Mouse (Mus musculus): ENCODE measurements around the gene Tcaim. TPM values are rescaled to one million over a fixed set of nuclear protein-coding genes. Genes with fewer than 3 reads are reported as not detected.

Tcaim gene
- polyA plus RNA-seq, 1 experiment from 2014 or later: 9.3 TPM

DNA sequence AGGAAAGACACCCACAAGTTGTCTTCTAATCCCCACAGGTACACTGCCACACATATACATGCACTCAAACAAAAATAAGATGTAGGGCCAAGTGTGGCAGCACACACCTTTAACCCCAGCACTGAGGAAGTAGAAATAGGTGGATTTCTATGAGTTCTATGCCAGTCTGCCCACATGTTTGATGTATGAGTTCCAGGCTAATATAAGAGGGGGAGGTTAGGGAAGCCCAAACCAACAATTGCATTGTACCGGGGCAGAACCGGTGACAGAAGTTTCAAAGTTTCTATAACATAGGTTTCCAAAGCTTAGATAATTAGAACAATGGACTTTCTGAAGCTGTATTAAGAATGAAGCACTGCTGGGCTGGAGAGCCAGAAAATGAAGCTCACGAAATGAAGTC is 59.5 kb downstream of the Tcaim start:
- 63% methylated on average over 3 of the region's 3 CpGs for WGBS
- ATAC-seq: no peak

DNA sequence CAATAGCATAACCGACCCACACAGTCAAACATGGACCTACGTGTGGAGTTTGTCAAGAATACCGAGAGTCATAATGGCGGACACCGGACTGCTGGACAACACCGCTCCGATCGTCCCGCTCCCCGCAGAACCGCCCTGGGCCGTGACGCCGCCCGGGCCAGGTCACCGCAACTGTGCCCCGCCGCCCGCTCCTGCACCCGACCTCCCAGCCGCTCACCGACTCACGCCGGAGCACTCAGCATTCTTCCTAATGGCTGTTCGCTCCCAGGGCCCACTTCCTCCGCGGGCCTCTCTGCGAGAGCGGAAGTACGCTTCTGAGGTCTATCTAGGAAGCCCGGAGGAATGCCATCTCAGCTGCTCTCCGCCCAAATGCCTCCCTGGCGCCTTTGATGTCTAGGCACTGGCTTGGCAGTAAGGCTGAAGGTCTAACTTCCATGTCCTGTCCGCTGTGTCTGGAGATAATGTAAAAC is 60.4 kb downstream of the Tcaim start, which contains the start of gene Zfp445:
Zfp445 (minus strand) TSS at position 310 of the 470 bp plus-strand sequence.
- H3K9ac ChIP-seq (replicated peaks; ENCODE audit: low read depth, low read length): peak within 1 kb of the TSS; percentile 93
- peaks cover 16% of the 10 kb centered on the region for H3K36me3 ChIP-seq (ENCODE audit: control insufficient read depth, insufficient read depth)
- under 1% methylated on average over 34 of the region's 34 CpGs for WGBS
- no peaks in the 10 kb centered on the region for H3K27me3 ChIP-seq (replicated peaks; ENCODE audit: control insufficient read depth, insufficient read depth, low read length)
- H3K4me3 ChIP-seq (replicated peaks; ENCODE audit: low read length): peak within 1 kb of the TSS; percentile 95
- peak within 1 kb of the TSS; percentile 80 for H3K4me2 ChIP-seq (ENCODE audit: low read length)
- H3K4me1 ChIP-seq (replicated peaks; ENCODE audit: control insufficient read depth, insufficient read depth, low read length): peaks cover 18% of the 10 kb centered on the region
- ATAC-seq: peak; percentile 97
- peak within 1 kb of the TSS; percentile 67; the same call in 1 of the 2 replicates for H3K27ac ChIP-seq (ENCODE audit: low read length)
- peaks cover 7% of the 10 kb centered on the region; the same call in 1 of the 2 replicates for H3K9me3 ChIP-seq (ENCODE audit: control insufficient read depth, low read length)

More for the DNA sequence above, 59.5 kb downstream of the Tcaim start:
- peaks cover 9% of the 10 kb centered on the region; the same call in 1 of the 2 replicates for H3K9me3 ChIP-seq (ENCODE audit: control insufficient read depth, low read length)
- peak overlapping the region; percentile 80 for H3K4me2 ChIP-seq (ENCODE audit: low read length)
- H3K27me3 ChIP-seq (replicated peaks; ENCODE audit: control insufficient read depth, insufficient read depth, low read length): no peaks in the 10 kb centered on the region
- H3K36me3 ChIP-seq (ENCODE audit: control insufficient read depth, insufficient read depth): peaks cover 25% of the 10 kb centered on the region
- peaks cover 18% of the 10 kb centered on the region for H3K4me1 ChIP-seq (replicated peaks; ENCODE audit: control insufficient read depth, insufficient read depth, low read length)
- H3K9ac ChIP-seq (replicated peaks; ENCODE audit: low read depth, low read length): peak overlapping the region; percentile 23; the same call in 1 of the 2 replicates
- H3K4me3 ChIP-seq (replicated peaks; ENCODE audit: low read length): peak overlapping the region; percentile 95
- no peak overlapping the region for H3K27ac ChIP-seq (ENCODE audit: low read length)

DNA sequence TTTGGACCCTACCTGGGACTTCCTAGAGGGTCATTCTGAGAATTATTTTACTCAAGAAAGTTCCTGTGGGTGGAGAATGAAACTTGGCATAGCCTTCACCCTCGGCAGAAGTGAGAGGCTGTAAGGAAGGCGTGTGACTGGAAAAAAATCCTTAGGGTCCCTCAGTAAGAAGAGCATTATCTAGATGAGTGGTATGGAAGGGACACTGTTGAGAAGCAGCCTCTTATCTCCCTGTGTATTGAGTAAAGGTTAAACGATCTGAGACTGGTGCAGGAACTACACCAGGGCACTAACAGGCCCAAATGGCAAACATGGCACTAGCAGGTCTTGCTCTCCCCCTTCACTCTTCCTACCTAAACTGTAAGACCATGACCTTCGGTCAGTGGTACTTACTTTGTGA is 60.9 kb downstream of the Tcaim start:
- WGBS: 81% methylated on average over 4 of the region's 4 CpGs
- Histone ChIP-seq H3K4me2 (ENCODE audit: low read length) (peak overlapping the region; percentile 54), H3K27ac (ENCODE audit: low read length) (no peak overlapping the region), H3K9me3 (ENCODE audit: control insufficient read depth, low read length) (peaks cover 3% of the 10 kb centered on the region; the same call in 1 of the 2 replicates), H3K4me3 (replicated peaks; ENCODE audit: low read length) (peak overlapping the region; percentile 95), H3K27me3 (replicated peaks; ENCODE audit: control insufficient read depth, insufficient read depth, low read length) (no peaks in the 10 kb centered on the region), H3K36me3 (ENCODE audit: control insufficient read depth, insufficient read depth) (peaks cover 12% of the 10 kb centered on the region), H3K4me1 (replicated peaks; ENCODE audit: control insufficient read depth, insufficient read depth, low read length) (peaks cover 18% of the 10 kb centered on the region), H3K9ac (replicated peaks; ENCODE audit: low read depth, low read length) (peak overlapping the region; percentile 93)
- peak; percentile 26 for ATAC-seq

DNA sequence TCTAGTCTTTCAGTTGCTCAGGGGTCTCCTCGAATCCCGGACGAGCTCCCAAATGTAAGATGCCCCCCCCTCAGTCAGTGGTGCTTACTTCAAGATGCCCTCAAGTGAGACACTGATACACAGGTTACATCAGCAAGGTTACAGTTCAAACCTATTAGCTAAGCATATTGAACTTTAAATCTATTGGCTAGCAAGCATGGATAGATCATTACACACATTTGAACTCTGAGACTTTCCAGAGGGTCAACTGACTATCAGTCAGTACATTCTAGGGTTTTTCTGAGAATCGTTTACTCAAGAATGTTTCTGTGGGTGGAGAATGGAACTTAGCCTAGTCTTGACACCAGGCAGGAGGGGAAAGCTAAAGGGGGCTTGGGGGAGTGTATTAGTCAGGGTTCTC is 67.3 kb downstream of the Tcaim start:
- no peak overlapping the region for H3K4me2 ChIP-seq (ENCODE audit: low read length)
- no peaks in the 10 kb centered on the region for H3K9me3 ChIP-seq (ENCODE audit: control insufficient read depth, low read length)
- H3K9ac ChIP-seq (replicated peaks; ENCODE audit: low read depth, low read length): no peak overlapping the region
- no peaks in the 10 kb centered on the region for H3K27me3 ChIP-seq (replicated peaks; ENCODE audit: control insufficient read depth, insufficient read depth, low read length)
- no peaks in the 10 kb centered on the region for H3K36me3 ChIP-seq (ENCODE audit: control insufficient read depth, insufficient read depth)
- no peak for ATAC-seq
- H3K27ac ChIP-seq (ENCODE audit: low read length): no peak overlapping the region
- WGBS: 90% methylated on average over 4 of the region's 4 CpGs
- no peaks in the 10 kb centered on the region for H3K4me1 ChIP-seq (replicated peaks; ENCODE audit: control insufficient read depth, insufficient read depth, low read length)
- H3K4me3 ChIP-seq (replicated peaks; ENCODE audit: low read length): no peak overlapping the region

DNA sequence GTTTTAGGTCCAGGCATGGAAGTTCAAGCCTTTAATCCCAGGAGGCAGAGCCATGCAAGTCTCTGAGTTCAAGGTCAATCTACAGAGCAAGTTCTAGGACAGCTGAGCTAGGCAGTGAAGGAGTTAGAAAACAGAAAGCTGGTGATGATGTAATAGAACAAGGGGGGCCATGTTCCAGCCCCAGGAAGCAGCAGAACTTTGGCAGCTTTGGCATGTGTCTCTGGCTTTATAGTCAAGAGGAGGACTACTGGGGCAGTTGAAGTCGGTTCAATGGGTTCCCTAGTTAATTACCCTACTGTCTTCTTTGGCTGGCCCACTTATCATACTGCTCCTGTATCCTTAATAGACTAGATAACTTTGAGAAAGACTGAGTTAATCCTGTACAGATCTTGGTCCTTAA is 69.3 kb downstream of the Tcaim start:
- Histone ChIP-seq H3K9ac (replicated peaks; ENCODE audit: low read depth, low read length) (no peak overlapping the region), H3K27ac (ENCODE audit: low read length) (no peak overlapping the region), H3K9me3 (ENCODE audit: control insufficient read depth, low read length) (no peaks in the 10 kb centered on the region), H3K4me3 (replicated peaks; ENCODE audit: low read length) (no peak overlapping the region), H3K36me3 (ENCODE audit: control insufficient read depth, insufficient read depth) (no peaks in the 10 kb centered on the region), H3K4me1 (replicated peaks; ENCODE audit: control insufficient read depth, insufficient read depth, low read length) (no peaks in the 10 kb centered on the region), H3K4me2 (ENCODE audit: low read length) (no peak overlapping the region), H3K27me3 (replicated peaks; ENCODE audit: control insufficient read depth, insufficient read depth, low read length) (no peaks in the 10 kb centered on the region)
- no peak for ATAC-seq
- WGBS: 65% methylated on average over 1 of the region's 1 CpGs

DNA sequence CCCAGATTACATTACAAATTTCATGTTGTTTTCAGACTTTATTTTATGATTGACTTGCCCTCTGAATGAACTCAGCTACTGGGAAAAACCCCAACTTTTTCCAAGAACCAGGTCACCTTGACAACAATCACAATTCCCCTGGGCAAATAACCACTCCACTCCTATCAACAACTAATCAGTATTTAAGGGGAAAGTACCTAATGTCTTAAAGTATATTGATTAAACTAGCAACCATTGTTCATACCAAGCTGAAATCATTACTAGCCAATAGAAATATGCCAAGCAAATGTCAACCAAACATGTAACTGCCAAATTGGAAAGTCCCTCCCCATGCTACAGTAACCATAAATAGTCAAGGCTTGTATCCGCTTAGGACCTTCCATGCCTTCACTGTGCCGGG is 69.8 kb downstream of the Tcaim start:
- Histone ChIP-seq H3K27ac (ENCODE audit: low read length) (no peak overlapping the region), H3K4me3 (replicated peaks; ENCODE audit: low read length) (no peak overlapping the region), H3K9ac (replicated peaks; ENCODE audit: low read depth, low read length) (no peak overlapping the region), H3K36me3 (ENCODE audit: control insufficient read depth, insufficient read depth) (no peaks in the 10 kb centered on the region), H3K4me2 (ENCODE audit: low read length) (no peak overlapping the region), H3K4me1 (replicated peaks; ENCODE audit: control insufficient read depth, insufficient read depth, low read length) (no peaks in the 10 kb centered on the region), H3K9me3 (ENCODE audit: control insufficient read depth, low read length) (no peaks in the 10 kb centered on the region), H3K27me3 (replicated peaks; ENCODE audit: control insufficient read depth, insufficient read depth, low read length) (no peaks in the 10 kb centered on the region)
- WGBS: 94% methylated on average over 2 of the region's 2 CpGs
- ATAC-seq: no peak

DNA sequence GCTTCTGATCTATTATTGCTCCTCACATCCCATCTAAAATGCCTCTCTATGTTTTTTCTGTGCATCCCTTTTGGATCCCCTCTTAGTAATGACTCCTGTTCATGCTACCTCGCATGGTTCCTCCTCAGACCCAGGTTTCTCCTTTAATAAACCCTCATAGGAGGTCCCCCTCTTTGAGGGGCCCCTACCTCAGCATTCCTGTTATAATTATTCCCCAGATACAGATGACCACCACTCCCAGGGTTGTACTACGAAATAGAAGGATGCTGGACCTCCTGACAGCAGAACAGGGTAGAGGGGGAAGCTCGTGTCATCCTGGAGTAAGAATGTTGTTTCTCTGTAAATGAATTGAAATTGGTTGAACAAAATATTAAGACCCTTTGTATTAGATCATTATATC is 80.0 kb downstream of the Tcaim start, which contains the start of gene Zkscan7:
Zkscan7 (plus strand) TSS at position 301 of the 400 bp plus-strand sequence.
- H3K36me3 ChIP-seq (ENCODE audit: control insufficient read depth, insufficient read depth): no peaks in the 10 kb centered on the region
- ATAC-seq: no peak
- peaks cover 9% of the 10 kb centered on the region for H3K4me1 ChIP-seq (replicated peaks; ENCODE audit: control insufficient read depth, insufficient read depth, low read length)
- peak within 1 kb of the TSS; percentile 83 for H3K4me2 ChIP-seq (ENCODE audit: low read length)
- H3K9me3 ChIP-seq (ENCODE audit: control insufficient read depth, low read length): no peaks in the 10 kb centered on the region
- WGBS: 82% methylated on average over 3 of the region's 3 CpGs
- no peaks in the 10 kb centered on the region for H3K27me3 ChIP-seq (replicated peaks; ENCODE audit: control insufficient read depth, insufficient read depth, low read length)
- no peak within 1 kb of the TSS; the same call in 1 of the 2 replicates for H3K27ac ChIP-seq (ENCODE audit: low read length)
- peak within 1 kb of the TSS; percentile 83 for H3K4me3 ChIP-seq (replicated peaks; ENCODE audit: low read length)
- peak within 1 kb of the TSS; percentile 86; the same call in 1 of the 2 replicates for H3K9ac ChIP-seq (replicated peaks; ENCODE audit: low read depth, low read length)

Other genes starting within 250 kb of the Tcaim start
- gene Topaz1, start 58.2 kb upstream of the Tcaim start, polyA plus RNA-seq (2015; fragmentation: Nextera tagmentation; extraction: Ambion mirVana): not detected in 2 replicates
- gene Gm35549, start 38.5 kb downstream of the Tcaim start, polyA plus RNA-seq (2015; fragmentation: Nextera tagmentation; extraction: Ambion mirVana): 0.99 TPM in 1 of 2 replicates, not detected in the other
- gene Zfp445, start 60.5 kb downstream of the Tcaim start, polyA plus RNA-seq (2015; fragmentation: Nextera tagmentation; extraction: Ambion mirVana): 132 and 142 TPM in 2 replicates
- 3.2 and 5.8 TPM in 2 replicates for gene Zkscan7, start 80.1 kb downstream of the Tcaim start, polyA plus RNA-seq (2015; fragmentation: Nextera tagmentation; extraction: Ambion mirVana)
- gene Zfp105, start 117.5 kb downstream of the Tcaim start, polyA plus RNA-seq (2015; fragmentation: Nextera tagmentation; extraction: Ambion mirVana): 20.8 and 23.1 TPM in 2 replicates
- 32.9 and 34.0 TPM in 2 replicates for gene 1110059G10Rik, start 145.5 kb downstream of the Tcaim start, polyA plus RNA-seq (2015; fragmentation: Nextera tagmentation; extraction: Ambion mirVana)
- gene Kif15, start 145.5 kb downstream of the Tcaim start, polyA plus RNA-seq (2015; fragmentation: Nextera tagmentation; extraction: Ambion mirVana): 26.1 and 26.8 TPM in 2 replicates
- gene Tmem42, start 215.8 kb downstream of the Tcaim start, polyA plus RNA-seq (2015; fragmentation: Nextera tagmentation; extraction: Ambion mirVana): 21.5 and 23.3 TPM in 2 replicates
- 0.35 and 0.73 TPM in 2 replicates for gene Tgm4, start 229.2 kb downstream of the Tcaim start, polyA plus RNA-seq (2015; fragmentation: Nextera tagmentation; extraction: Ambion mirVana)

Measured in forebrain, embryonic 16.5 days (tissue).